Mouse (Mus musculus) small intestine, adult 2 months (tissue): ENCODE measurements around the gene Fndc3b.

Source experiments
- CTCF ChIP-seq: fragments of 200-500 bp; IDR thresholded peaks from 2 replicates; pipeline ENCODE4 v1.5.1; 2012; ENCODE audit warnings: low read depth, mild to moderate bottlenecking, control low read depth, inconsistent platforms, low read length, moderate library complexity, mixed read lengths; ENCODE audit not compliant: insufficient replicate concordance, insufficient read length; ENCODE audit errors: extremely low read depth
- POLR2A ChIP-seq: fragments of 200-500 bp; IDR thresholded peaks from 2 replicates; pipeline ENCODE4 v1.6.1; 2012; ENCODE audit warnings: low read depth, mild to moderate bottlenecking, control low read depth, inconsistent platforms, low read length, moderate library complexity

DNA sequence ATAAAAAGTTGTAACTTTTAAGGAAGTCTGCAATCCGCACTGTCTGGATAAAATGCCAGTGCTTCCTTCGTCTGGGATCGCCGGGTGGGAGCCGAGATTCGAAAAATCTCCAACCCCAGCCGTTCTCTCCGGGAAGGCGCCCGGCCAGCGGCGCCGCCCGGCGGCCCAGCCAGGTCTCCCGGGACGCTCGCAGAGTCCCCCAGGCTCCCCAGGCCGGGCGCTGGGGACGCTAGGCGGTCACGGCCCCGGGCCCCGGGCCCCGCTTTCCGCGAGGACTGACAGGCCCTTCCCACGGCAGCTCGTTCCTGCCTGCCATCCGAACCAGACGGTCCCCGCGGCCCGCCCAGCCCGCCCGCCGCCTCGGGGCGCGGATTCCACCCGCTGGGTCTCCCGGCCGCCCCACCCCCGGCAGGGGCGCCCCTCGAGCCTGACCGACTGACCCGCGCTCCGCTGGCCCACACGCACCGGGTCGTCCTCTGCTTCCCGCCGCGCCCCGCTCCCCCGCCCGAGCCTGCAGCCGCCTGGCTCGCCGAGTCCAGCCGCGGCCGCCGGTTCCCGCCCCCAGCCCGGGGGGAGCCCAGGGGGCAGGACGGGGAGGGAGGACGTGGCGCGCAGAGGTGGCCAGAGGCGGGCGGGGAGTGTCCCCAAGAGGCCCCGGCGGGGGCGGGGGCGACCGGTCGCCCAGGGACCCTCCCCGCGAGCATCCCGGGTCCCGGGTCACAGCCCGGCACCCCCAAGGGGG is 1.0 kb downstream of the Fndc3b start:
- TF ChIP-seq CTCF (no peak), POLR2A (no peak)
